Mouse (Mus musculus) c-Kit-positive CD71-positive TER-119-positive erythroid progenitor cells, embryonic 14.5 days (primary cell): Measurements from ENCODE around the gene Sec22c.

ENCODE experiments used
- DNase-seq: peaks from one replicate; pipeline ENCODE4 v3.0.0-alpha.2; 2013; ENCODE audit warnings: low spot score

The Sec22c gene

DNA sequence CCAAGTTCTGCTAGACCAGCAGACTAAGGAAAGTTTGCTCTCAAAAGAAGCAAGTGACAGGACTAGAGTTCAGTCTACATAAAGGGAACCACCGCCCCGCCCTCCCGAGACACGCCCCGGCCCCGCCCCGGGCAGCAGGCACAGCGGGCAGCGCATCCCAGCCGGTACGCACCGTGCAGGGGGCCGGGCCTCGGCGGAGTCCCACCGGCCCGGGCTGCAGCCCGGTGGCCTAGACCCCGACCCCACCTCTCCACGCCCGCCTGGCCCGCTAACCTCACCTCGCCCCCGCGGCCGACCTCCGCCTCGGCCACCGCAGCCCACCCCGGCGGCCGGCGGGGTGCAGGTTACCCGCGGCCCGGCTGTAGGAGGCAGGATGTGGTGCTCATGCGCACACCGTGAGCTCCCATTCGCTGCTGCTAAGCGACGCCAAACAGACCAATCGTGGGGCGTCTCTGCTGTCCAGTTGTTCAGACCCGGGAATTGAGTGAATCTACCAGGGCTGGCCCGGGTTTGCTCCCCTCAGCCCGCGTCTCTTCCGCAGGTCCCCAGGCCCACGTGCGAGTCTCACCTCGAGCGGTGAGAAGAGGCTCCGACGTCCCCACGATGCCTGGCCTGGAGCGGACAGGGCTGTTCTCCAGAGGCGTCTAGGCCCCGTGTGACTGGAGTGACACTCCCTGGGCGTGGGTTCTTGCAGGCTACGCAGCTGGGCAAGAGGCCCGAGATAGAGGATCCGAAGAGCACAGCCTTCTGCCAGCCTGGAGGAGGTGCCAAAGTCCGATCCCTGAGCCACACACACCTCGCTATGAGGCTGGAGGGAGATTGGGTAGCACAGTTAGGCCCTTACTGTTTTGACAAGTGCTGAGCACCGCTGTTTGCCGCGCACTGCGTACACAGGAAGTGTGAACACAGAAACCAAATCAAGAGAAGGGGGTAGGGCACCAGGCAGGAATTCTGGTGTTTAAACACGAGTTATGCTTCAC lies at the start of gene Sec22c:
Gene Sec22c, minus strand, starts transcription at position 845 of the 980 bp plus-strand sequence.
- peak; percentile 89 for DNase-seq

DNA sequence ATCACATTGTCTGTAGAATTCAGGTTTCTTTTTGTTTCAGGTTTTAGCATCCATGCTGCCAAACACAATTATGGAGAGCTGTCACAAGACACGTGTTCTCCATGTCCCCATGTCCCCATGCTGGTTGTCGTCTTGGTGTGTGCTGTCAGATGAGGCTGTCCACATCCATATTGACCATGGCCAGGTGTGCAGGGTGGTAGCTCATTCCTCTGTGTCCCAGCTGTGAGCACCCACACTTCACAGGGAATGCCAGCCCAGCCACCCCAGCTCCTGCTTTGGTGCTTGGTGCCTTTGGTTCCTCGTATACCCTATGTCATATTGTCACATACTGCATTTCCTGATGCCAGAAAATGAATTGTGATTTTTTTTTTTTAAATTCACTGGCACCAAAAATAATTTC lies 49.3 kb upstream of the Sec22c start:
- no peak for DNase-seq

DNA sequence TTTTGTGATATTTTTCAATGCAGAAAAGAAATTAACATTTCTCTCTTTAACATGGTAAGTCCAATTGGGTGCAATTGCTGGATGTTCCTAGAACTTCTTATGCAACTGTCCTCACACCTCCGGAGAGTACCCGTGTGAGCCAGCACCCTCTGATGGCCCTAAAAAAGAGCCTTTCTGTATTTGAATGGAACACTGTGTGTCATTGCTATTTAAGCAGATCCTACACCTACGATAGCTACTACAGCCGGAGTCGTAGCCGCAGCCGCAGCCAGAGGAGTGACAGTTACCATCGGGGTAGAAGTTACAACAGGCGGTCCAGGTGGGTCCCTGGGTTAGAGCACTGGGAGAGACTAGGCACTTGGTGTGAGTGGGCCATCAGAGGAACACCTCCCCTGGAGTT lies 47.5 kb upstream of the Sec22c start:
- no peak for DNase-seq

DNA sequence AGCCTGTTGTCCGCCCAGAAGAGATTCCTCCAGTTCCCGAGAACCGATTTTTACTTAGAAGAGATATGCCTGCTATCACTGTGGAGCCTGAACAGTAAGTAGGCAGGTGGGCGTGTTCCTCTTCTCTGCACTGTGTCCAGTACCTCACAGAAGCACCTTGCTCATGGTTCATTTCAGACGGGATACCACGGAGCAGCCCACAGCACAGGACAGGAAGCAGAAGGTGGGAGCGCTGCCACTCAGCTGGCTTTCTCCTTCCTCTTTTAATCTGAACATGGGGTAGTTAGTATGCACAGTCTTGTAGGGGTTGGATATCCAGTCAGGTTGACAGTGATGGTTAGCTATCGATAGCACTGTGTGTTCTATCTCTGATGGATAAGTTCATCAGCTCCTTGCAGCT lies 38.8 kb upstream of the Sec22c start:
- DNase-seq = no peak

DNA sequence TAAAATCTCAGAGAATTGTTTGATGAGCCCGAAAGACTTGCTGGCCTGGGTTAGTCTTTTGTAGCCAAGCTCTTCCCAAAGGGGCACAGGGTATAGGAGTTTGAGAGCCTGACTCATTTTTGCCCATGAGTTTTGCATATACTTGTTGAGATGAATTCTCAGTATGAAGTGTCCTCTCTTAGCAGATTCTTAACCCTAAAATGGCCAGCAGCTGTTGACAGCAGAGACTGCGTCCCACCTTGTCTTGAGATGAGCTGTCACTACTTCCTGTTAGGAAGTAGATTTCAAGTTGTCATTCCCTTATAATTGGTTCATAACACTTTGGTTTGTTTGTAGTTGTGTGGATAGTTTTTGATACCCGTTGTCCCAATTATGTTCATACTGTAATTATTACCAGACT lies 35.9 kb upstream of the Sec22c start:
- no peak for DNase-seq

DNA sequence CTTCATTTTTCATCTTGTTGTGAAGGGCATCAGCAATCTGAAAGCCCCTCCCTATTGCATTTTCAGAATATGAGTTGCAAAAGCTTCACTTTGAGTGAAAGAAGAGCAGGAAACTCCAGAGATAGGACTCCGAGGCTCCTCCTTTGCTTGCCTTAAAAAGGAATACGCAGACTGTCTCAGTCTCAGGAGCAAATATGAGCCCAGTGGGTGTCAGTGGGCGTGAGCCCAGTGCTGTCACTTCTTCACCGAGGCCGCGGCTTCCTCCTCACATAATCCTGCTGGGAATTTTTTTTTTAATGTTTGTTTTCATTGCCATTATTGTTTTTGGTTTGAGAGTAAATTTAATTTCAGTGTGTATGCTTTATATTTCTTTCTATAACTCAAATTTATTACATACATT lies 35.2 kb upstream of the Sec22c start:
- DNase-seq = no peak

DNA sequence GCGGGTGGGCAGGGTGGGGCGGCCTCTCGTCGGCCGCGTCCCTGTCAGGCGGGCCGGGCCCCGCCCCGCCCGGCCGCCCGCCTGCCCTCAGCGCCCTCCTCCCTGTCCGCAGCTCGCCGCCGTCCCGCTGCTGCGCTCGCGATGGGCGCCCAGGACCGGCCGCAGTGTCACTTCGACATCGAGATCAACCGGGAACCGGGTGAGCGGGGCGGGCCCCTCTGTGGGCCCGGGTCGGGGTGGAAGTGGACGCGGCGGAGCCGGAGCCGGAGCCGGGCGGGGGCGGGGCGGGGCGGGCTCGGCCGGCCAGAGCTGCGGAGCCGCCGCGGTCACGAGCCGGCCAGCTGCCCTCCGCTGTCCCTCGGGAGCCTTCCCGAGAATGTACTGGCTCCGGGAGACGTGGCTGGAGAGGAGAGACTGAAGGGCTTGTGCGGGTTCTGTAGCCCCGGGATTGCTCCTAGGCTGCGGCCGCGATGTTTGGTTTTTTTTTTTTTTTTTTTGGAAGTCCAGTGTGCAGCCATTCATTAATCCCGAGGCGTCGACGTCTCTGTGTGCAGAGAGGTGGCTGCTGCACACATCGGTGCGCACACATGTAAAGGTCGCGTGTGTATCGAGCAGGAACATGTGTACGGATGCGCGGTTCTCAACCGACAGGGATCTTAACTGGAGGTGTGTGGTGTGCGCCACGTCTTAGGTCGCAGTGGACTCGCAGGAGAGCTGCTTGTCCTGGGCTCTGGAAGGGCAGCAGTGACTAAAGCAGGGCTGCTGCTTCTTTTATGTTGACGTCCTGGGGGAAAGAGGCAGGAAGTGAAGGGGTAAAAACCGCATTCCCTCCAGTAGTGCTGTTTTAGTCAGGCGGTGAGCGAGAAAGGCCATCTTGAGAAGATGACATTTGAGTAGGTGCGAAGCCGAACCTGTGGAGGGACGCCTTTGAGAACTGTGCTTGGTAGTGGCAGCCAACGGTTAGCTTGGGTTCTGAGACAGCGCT lies 14.3 kb upstream of the Sec22c start:
- peak; percentile 48 for DNase-seq

DNA sequence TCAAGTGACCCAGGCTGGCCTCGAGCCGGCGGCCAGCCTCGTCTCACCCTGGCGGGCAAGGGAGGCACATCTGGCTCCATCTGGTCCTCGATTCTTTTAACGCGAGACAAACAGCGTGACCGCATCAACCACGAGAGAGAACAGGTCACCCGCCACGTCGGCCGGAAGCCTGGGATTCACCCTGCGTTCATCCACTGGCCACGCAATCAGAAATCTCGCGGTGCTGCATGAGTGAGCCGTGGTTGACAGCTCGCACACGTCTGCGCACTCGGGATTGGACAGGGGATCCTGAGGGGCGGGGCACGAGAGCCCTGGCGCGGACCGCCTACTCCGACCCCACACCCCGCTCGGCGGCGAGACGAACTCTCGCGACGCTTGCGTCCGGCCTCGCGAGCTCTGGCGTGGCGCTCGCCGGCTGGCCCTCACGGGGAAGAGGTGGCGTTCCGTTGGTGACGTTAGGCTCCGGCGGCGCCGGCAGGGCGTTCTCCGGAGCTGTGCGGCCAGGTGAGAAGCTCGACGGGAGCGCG lies 13.6 kb upstream of the Sec22c start, which contains the start of gene Nktr:
Gene Nktr, plus strand, starts transcription at position 378 of the 527 bp plus-strand sequence.
- DNase-seq = peak; percentile 97

DNA sequence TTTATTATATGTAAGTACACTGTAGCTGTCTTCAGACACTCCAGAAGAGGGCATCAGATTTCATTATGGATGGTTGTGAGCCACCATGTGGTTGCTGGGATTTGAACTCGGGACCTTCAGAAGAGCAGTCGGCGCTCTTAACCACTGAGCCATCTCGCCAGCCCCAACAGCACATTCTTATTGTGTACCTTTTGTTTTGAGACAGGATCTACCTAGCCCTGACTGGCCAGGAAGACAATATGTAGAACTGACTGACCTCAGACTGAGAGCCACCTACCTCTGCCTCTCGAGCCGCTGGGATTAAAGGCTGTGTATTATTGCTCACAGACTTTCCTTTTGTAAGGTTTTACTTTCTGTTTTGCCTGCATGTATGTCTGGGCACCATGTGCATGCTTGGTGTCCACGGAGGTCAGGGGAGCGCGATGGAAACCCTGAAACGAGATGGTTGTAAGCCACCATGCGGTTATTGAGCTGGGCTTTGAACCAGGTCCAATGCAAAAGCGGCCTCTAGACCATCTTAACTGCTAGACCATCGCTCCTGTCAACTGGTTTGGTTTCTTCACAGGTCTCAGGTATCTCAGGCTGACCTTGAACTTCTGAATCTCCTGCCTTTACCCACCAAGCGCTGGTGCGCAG lies 12.9 kb upstream of the Sec22c start:
- no peak for DNase-seq

DNA sequence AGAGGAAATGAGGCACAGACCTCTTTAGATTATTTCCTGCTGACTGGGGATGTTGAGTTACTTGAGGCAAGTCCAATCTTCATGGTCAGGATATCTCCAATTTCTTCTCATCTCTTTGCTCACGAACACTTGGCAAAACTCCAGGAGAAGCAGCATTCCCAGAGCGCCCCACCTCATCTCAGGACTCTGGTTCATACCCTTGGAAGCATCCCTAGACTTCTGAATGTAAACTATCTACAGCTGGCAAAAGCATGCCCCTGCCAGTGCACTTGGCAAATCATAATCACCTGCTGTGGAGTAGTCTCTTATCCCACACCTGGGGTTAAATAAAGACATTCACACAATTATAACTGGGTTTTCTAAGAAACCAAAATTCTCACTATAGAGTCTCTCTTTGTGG lies 11.8 kb upstream of the Sec22c start:
- DNase-seq = no peak

DNA sequence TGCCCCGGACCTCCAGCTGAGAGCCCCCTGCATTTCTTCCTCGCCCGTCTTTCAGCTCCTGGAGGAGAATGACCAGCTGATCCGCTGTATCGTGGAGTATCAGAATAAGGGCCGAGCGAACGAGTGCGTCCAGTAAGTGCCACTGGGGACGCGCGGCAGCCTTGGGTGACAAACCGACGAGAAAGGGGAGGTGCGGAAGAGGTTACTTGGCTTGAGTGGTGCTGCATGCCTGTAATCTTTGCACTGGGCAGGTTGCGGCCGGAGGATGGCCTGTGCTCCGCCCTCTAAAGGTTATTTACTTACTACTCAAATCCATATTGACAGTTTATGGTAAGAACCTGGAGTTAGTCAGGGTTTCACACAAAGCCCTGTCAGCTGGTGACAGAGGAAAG lies 5.3 kb upstream of the Sec22c start:
- peak; percentile 49 for DNase-seq

DNA sequence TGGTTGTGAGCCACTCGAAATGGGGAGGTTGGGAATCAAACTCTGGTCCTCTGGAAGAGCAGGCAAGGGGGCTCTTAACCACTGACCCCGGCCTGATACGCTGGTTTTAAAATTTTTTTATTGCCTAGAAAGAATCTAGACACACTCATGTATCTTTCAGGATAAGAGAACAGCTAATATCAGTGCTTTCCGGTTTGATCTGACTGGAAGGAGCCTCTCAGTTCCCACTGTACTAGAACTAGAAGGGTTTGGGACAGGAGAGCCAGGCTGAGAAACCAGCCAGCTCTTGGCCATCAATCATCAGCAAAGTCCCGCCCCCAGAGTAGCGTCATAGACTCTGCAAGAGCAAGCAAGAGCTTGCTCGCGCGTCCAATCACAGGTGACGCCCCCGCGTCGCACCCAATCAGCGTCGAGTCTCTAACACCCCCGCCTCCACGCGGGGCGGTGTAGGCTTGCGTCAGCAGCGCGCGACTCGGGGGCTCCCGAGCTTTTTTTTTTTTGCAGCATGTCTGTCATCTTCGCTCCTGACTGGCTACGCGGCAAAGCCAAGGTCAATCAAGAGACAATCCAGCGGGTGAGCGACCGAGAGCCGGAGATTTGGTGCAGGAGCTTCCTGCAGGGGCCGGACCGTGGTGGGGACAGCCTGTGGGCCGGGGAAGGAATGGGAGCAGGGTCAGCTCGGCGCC lies 4.8 kb upstream of the Sec22c start, which contains the start of gene Ss18l2:
Gene Ss18l2, plus strand, starts transcription at position 432 of the 686 bp plus-strand sequence.
- peak; percentile 99 for DNase-seq

DNA sequence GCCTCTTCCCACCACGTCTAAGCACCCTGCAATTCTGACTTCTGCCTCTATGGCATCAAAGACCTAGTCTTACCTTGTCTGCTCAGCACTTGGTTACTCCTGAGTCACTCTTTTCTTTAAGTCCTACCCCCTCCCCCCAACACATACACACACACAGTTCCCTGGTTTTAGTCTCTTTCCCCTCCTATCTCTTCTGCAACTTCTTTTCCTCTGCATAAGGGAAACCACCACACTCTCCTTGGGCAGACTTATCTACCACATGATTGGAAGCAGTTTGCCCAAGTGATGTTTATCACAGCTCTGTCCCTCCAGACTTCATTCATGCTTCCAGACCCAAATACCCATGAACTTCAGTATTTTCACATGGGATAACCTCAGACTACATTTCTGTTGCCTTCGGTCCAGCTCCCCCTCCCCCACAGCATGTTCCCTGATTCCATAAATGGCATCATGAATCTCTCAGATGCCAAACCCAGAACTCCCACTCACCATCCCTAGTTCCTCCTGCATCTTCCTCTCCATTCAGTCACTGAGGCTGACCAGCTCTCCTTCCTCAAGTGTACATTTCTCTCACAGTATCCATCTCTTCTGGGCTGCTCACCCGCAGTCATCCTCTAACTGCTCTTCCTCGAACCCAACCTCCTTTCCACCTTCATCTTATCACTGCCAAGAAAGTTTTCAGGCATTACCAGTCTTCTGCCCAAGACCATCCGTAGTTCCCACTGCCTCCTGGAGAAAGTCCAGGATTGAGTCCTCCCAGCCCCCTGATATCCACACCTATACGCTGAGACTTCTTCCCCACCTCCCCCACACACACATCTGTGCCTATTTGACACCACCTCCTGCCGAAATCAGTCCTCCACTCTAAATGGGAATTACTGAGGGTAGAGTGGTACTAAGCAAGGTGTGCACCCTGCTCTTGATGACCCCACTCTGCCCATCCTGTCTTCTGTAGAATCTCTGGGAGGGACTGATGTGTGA lies 3.5 kb upstream of the Sec22c start:
- no peak for DNase-seq

DNA sequence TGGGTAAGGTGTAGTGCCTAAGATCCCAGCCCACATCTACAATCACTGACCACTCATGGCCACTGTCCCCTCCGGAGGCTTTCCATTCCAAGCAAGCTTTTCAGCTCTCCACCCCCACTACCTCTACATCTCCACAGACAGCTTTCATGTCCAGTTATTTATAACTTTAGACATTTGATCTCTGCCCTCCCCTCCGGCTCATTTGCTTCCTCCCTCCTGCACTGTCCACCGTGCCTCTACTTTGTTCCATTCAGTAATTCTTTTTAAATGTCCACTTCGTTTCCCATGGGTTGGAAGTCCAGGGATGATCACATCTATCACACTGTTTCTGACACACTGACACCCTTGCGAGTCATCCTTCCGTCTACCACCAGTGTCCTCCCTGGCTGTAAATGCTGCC lies 2.5 kb upstream of the Sec22c start:
- DNase-seq = no peak

DNA sequence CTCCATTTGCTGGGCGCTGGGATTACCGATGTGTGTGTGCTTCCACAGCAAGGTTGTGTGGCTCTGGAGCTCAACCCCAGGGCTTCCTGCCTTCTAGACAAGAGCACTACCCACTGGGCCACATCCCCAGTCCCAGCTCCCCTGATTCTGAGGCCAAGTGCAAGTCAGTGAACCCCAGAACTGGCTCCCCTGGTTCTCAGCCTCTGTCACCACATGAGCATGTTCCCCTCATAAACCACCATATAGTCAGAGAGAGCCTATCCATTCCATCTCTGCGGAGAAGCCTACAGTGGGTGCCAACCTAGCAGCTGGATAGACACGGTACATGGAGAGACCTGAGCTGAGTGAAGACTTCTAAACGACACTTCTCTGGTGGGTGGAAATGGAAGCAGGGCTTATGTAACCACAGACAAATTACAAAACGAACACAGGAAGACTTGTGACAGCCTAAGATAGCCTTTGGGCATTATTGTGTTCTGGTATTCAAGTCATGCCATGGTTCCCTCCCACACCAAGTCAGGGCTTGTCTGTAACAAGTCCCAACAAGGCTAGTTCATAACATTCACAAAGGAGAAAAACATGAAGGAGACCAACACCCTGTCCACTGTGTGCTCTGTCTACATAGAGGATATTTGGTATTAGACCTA lies 862 bp upstream of the Sec22c start:
- DNase-seq = no peak

DNA sequence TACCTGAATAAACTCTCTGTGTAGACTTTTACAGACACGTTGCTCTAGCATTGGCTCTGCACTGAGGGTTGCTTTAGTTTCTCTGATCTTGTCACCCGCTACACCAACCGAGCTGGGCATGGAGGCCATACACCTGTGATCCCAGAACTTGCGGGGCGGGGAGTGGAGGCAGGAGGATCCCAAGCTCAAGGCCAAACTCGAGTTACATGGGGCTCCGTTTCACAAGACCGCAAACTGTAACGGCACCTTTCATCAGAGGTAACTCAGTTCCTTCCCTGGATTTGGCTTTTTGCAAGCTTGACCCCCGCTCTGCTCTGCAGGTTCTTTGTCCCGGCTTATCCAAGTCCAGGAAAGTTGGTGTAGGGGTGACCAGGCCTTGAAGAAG lies 1.0 kb downstream of the Sec22c start:
- no peak for DNase-seq

DNA sequence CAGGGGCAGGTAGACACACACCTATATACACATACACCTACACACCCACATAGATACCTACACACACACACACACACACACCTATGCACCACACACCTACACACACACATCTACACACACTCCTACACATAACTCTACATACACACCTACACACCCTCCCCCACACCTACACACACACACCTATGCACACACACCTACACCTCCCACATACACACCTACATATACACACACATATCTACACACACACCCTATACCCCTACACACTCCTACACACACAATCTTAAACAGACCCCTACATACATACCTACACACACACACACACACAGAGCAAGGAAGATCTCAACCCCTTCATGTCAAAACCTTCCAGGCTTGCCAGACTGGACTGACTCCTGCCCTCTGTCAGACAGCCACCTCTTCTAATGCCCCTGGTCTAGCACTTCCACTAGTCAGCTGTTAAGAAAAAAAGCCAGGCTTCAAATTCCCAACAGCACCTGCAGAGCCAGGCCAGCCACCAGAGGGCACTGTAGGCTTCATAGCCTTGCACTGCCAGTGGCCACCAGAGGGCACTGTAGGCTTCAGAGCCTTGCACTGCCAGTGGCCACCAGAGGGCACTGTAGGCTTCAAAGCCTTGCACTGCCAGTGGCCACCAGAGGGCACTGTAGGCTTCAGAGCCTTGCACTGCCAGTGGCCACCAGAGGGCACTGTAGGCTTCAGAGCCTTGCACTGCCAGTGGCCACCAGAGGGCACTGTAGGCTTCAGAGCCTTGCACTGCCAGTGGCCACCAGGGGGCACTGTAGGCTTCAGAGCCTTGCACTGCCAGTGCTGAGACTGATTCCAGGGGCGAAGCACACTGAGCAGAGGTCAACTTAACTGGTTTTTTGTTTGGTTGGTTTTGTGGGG lies 7.9 kb downstream of the Sec22c start:
- DNase-seq = peak; percentile 61

DNA sequence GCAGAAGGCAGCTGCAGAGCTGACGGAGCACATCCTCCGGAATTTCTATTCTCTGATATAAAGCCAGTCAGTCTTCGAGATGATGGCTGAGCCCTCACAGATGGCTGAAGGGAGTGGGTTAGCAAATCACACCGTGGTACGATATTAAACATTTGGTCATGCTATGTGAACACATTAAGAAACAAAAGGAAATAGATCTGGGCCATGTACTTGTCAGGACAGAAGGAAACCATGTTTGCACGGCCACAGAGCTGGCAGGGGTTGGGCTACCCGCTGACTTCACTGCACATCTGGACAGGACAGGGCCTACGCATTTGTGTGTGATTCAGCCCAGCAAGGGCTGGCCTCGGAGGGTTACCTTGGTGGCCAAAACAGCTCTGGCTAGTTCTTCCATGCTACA lies 8.7 kb downstream of the Sec22c start:
- DNase-seq = no peak
